Comparison of ENCODE assay signal across 9 mouse cellular contexts in the genomic region with DNA sequence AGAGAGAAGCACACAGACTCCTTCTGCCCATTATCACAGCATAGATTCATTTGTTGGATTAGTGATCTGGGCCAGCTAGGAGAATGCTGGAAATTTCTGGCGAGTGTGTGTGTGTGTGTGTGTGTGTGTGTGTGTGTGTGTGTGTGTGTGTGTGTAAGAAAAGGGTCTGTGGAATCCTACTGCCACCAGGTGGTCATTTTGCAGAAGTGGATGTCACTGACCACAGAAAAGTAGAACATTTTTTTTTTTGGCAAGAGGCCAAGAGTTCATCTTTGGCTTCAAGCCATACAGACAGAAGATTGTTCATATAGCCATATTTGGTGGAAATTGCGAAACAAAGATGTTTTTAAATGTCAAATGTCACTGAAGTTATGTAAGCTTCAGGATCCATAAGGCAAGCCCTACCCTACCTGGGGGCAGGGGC. TPM values are rescaled to one million over a fixed set of nuclear protein-coding genes. Genes with fewer than 3 reads are reported as not detected.
DNase-seq lines count a peak whose midpoint lies in the region; ATAC-seq and TF ChIP-seq lines count a peak whose summit lies in the region.
"Had no signal": no experiment of that assay in that cellular context is flagged by ENCODE, and none has a peak within 500 bp of the region (broad histone marks: within the 10 kb centered on the region; RNA-seq: fewer than 3 reads in every experiment).

No protein-coding gene starts in this region.

- no peak overlapping the region for H3K4me3 ChIP-seq in heart, embryonic 12.5 days
- H3K4me3 ChIP-seq in hindbrain, postnatal 0 days (ENCODE audit: low read length): no peak overlapping the region
- no peak overlapping the region for H3K4me3 ChIP-seq in lung, embryonic 15.5 days
- H3K4me3 ChIP-seq: hindbrain, embryonic 15.5 days had no signal

- no peak overlapping the region for H3K27ac ChIP-seq in heart, embryonic 12.5 days (ENCODE audit: poor library complexity, severe bottlenecking)
- no peak overlapping the region for H3K27ac ChIP-seq in hindbrain, postnatal 0 days
- H3K27ac ChIP-seq in lung, embryonic 15.5 days: no peak overlapping the region
- H3K27ac ChIP-seq: hindbrain, embryonic 15.5 days had no signal

- peak; percentile 92 for DNase-seq in heart, adult 11 months
- DNase-seq in urinary bladder, postnatal 25 days (ENCODE audit: low spot score): peak; percentile 44
- no peak for DNase-seq in urinary bladder, adult 2 months (ENCODE audit: low spot score)
- DNase-seq in embryo, embryonic 11 days: peak; percentile 83
- DNase-seq in hindbrain, postnatal 0 days (ENCODE audit: low spot score): peak; percentile 93
- peak; percentile 48 to 57 for DNase-seq in right cerebral cortex, adult 2 months (ENCODE audit: low spot score in 2 of 2)

- ATAC-seq in heart, embryonic 12.5 days (ENCODE audit: insufficient number of reproducible peaks, low FRiP score): no peak
- peak; percentile 61 for ATAC-seq in hindbrain, postnatal 0 days
- peak; percentile 16; the same call in 1 of the 2 replicates for ATAC-seq in lung, embryonic 15.5 days (ENCODE audit: borderline replicate concordance, extremely low read depth, low FRiP score, low TSS enrichment)

- TF ChIP-seq CTCF in hindbrain, postnatal 0 days (IDR thresholded peaks at IDR 0.05; ENCODE audit: low read depth): peak; percentile 89

- H3K4me2 ChIP-seq in heart, embryonic 12.5 days: no peak overlapping the region
- H3K4me2 ChIP-seq in hindbrain, postnatal 0 days (ENCODE audit: low read depth, low read length): no peak overlapping the region
- no peak overlapping the region for H3K4me2 ChIP-seq in lung, embryonic 15.5 days
- H3K4me2 ChIP-seq: hindbrain, embryonic 15.5 days had no signal

- H3K36me3 ChIP-seq in heart, embryonic 12.5 days: no peaks in the 10 kb centered on the region
- no peaks in the 10 kb centered on the region for H3K36me3 ChIP-seq in hindbrain, postnatal 0 days (ENCODE audit: insufficient read depth, low read length)
- H3K36me3 ChIP-seq in lung, embryonic 15.5 days: no peaks in the 10 kb centered on the region
- H3K36me3 ChIP-seq: hindbrain, embryonic 15.5 days had no signal

- peaks cover 67% of the 10 kb centered on the region for H3K4me1 ChIP-seq in heart, embryonic 12.5 days (replicated peaks)
- no peaks in the 10 kb centered on the region for H3K4me1 ChIP-seq in hindbrain, postnatal 0 days (ENCODE audit: insufficient read depth, low read length)
- H3K4me1 ChIP-seq in lung, embryonic 15.5 days: peaks cover 36% of the 10 kb centered on the region

- no peaks in the 10 kb centered on the region for H3K9me3 ChIP-seq in heart, embryonic 12.5 days (replicated peaks)
- no peaks in the 10 kb centered on the region for H3K9me3 ChIP-seq in hindbrain, postnatal 0 days (ENCODE audit: low read length)
- H3K9me3 ChIP-seq in lung, embryonic 15.5 days: no peaks in the 10 kb centered on the region
- H3K9me3 ChIP-seq: hindbrain, embryonic 15.5 days had no signal

- 4% methylated on average over 2 of the region's 2 CpGs for WGBS in heart, embryonic 12.5 days
- 2% methylated on average over 2 of the region's 2 CpGs for WGBS in hindbrain, postnatal 0 days
- WGBS in lung, embryonic 15.5 days: 3% methylated on average over 2 of the region's 2 CpGs

- H3K9ac ChIP-seq in heart, embryonic 12.5 days: no peak overlapping the region
- no peak overlapping the region for H3K9ac ChIP-seq in hindbrain, postnatal 0 days (replicated peaks; ENCODE audit: low read length)
- no peak overlapping the region for H3K9ac ChIP-seq in lung, embryonic 15.5 days
- H3K9ac ChIP-seq: hindbrain, embryonic 15.5 days had no signal

- H3K27me3 ChIP-seq in heart, embryonic 12.5 days (replicated peaks): peaks cover 25% of the 10 kb centered on the region
- H3K27me3 ChIP-seq in hindbrain, postnatal 0 days (ENCODE audit: insufficient read depth, low read length): peaks cover 9% of the 10 kb centered on the region; the same call in 1 of the 2 replicates
- H3K27me3 ChIP-seq in lung, embryonic 15.5 days: peaks cover 27% of the 10 kb centered on the region

RNA-seq across cellular contexts. Expression of gene Mrps23, which starts 7.0 kb away (rescaled TPM):
- 79.2 and 81.4 TPM in 2 replicates for polyA plus RNA-seq in heart, embryonic 12.5 days (2016; fragmentation: Nextera tagmentation; extraction: Ambion mirVana)
- 77.3 and 83.9 TPM in 2 replicates for polyA plus RNA-seq in urinary bladder, adult 2 months (2012; rRNA removed)
- 29.0 and 48.7 TPM in 2 replicates for total RNA-seq in hindbrain, postnatal 0 days (2014; rRNA removed)
- polyA plus RNA-seq in hindbrain, postnatal 0 days (2015; fragmentation: Nextera tagmentation; extraction: Ambion mirVana): 66.4 and 67.1 TPM in 2 replicates
- 57.4 and 59.4 TPM in 2 replicates for polyA plus RNA-seq in lung, embryonic 15.5 days (2015; fragmentation: Nextera tagmentation; extraction: Ambion mirVana)
